In the genomic region with DNA sequence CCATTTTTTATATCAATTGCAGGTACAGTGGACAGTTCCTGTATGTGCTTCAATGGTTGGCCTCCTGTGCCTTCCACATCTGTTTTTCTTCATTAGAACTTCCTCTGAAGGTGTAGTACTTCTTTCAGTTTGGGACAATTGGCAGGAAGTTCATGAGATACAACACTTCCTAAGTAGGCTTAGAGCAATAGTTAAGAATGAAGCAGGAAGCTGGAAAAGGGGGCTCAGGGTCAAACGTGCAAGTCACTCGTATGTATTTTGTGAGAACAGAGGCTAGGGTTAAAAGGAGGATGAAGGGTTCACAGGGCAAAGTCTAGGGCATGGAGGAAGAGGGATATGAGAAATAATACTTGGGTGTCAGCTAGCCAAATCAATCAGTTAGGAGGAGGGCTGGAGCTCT, we compare ENCODE assay signal across 19 mouse cellular contexts. TPM values are rescaled to one million over a fixed set of nuclear protein-coding genes. Genes with fewer than 3 reads are reported as not detected.
A peak's percentile ranks its signal among the peaks of the same experiment; 100 is the strongest.
DNase-seq lines count a peak whose midpoint lies in the region; ATAC-seq and TF ChIP-seq lines count a peak whose summit lies in the region.
"Had no signal": no experiment of that assay in that cellular context is flagged by ENCODE, and none has a peak within 500 bp of the region (broad histone marks: within the 10 kb centered on the region; RNA-seq: fewer than 3 reads in every experiment).

No protein-coding gene starts in this region.

- H3K9ac ChIP-seq in heart, embryonic 13.5 days, result no peak overlapping the region
- no peak overlapping the region for H3K9ac ChIP-seq in heart, embryonic 11.5 days (ENCODE audit: low read depth, low read length)
- H3K9ac ChIP-seq in heart, postnatal 0 days (replicated peaks; ENCODE audit: low read depth, low read length), result no peak overlapping the region
- H3K9ac ChIP-seq: hindbrain, embryonic 15.5 days had no signal

- H3K27ac ChIP-seq in heart, embryonic 10.5 days, result no peak overlapping the region
- H3K27ac ChIP-seq in heart, embryonic 13.5 days (replicated peaks), result 0 out of 2 replicates have a peak overlapping the region, but pooled peaks have one; percentile 15
- no peak overlapping the region for H3K27ac ChIP-seq in heart, embryonic 11.5 days (ENCODE audit: low read depth, low read length)
- H3K27ac ChIP-seq in brown adipose tissue, adult 24 weeks (replicated peaks; ENCODE audit: low read depth, low read length), result peak overlapping the region; percentile 69
- H3K27ac ChIP-seq in heart, postnatal 0 days (ENCODE audit: low read depth), result no peak overlapping the region
- H3K27ac ChIP-seq: embryonic facial prominence, embryonic 10.5 days; gastrocnemius, adult 2 months; hindbrain, embryonic 15.5 days had no signal

- H3K4me2 ChIP-seq in heart, embryonic 13.5 days, result no peak overlapping the region
- no peak overlapping the region for H3K4me2 ChIP-seq in heart, embryonic 11.5 days
- no peak overlapping the region for H3K4me2 ChIP-seq in heart, postnatal 0 days (ENCODE audit: low read depth, low read length)
- H3K4me2 ChIP-seq: hindbrain, embryonic 15.5 days had no signal

- H3K9me3 ChIP-seq in heart, embryonic 10.5 days, result no peaks in the 10 kb centered on the region
- H3K9me3 ChIP-seq in heart, embryonic 13.5 days, result no peaks in the 10 kb centered on the region
- H3K9me3 ChIP-seq in heart, embryonic 11.5 days (replicated peaks; ENCODE audit: control insufficient read depth, low read length), result no peaks in the 10 kb centered on the region
- no peaks in the 10 kb centered on the region for H3K9me3 ChIP-seq in heart, postnatal 0 days (replicated peaks; ENCODE audit: control insufficient read depth, low read length)
- H3K9me3 ChIP-seq: embryonic facial prominence, embryonic 10.5 days; hindbrain, embryonic 15.5 days had no signal

- no peak for TF ChIP-seq CTCF in heart, postnatal 0 days (IDR thresholded peaks at IDR 0.05; ENCODE audit: low read depth)

- no peak for TF ChIP-seq EP300 in heart, postnatal 0 days (IDR thresholded peaks at IDR 0.05; ENCODE audit: low read depth)

- no peak for ATAC-seq in heart, embryonic 13.5 days (ENCODE audit: extremely low read depth, insufficient number of reproducible peaks, low FRiP score, low TSS enrichment)
- ATAC-seq in heart, embryonic 11.5 days (replicated peaks; ENCODE audit: insufficient number of reproducible peaks, low FRiP score, low TSS enrichment), result no peak
- ATAC-seq in heart, postnatal 0 days (ENCODE audit: insufficient read depth, low read depth), result 0 out of 2 replicates have a peak, but pooled peaks have one; percentile 11
- ATAC-seq: forebrain, embryonic 14.5 days; intestine, embryonic 16.5 days had no signal

- DNase-seq in heart, adult 18-20 months, result peak; percentile 5 to 42
- no peak for DNase-seq in heart, embryonic 10.5 days (ENCODE audit: low spot score)
- no peak for DNase-seq in heart, postnatal 0 days (ENCODE audit: low spot score)
- DNase-seq in thymus, postnatal 25 days, result no peak
- no peak for DNase-seq in left cerebral cortex, postnatal 25 days (ENCODE audit: low spot score in 2 of 2)
- DNase-seq: adrenal gland, postnatal 10 days; cerebellum, adult 11-12 months; cerebellum, postnatal 10 days; gastrocnemius, adult 2 months; gastrocnemius, postnatal 25 days; kidney, adult 8-10 months had no signal

- 76% methylated on average over 2 of the region's 2 CpGs for WGBS in heart, embryonic 10.5 days
- WGBS in heart, embryonic 13.5 days, result 57% methylated on average over 2 of the region's 2 CpGs
- 60% methylated on average over 2 of the region's 2 CpGs for WGBS in heart, embryonic 11.5 days (ENCODE audit: insufficient replicate concordance)
- WGBS in heart, postnatal 0 days, result 63% methylated on average over 2 of the region's 2 CpGs

- H3K36me3 ChIP-seq in heart, embryonic 10.5 days, result no peaks in the 10 kb centered on the region
- H3K36me3 ChIP-seq in heart, embryonic 13.5 days, result no peaks in the 10 kb centered on the region
- H3K36me3 ChIP-seq in heart, embryonic 11.5 days (ENCODE audit: control insufficient read depth, insufficient read depth, low read length), result no peaks in the 10 kb centered on the region
- no peaks in the 10 kb centered on the region for H3K36me3 ChIP-seq in heart, postnatal 0 days (replicated peaks; ENCODE audit: control insufficient read depth, insufficient read depth, low read length)
- H3K36me3 ChIP-seq: embryonic facial prominence, embryonic 10.5 days; hindbrain, embryonic 15.5 days had no signal

- no peak overlapping the region for H3K4me3 ChIP-seq in heart, embryonic 10.5 days
- H3K4me3 ChIP-seq in heart, embryonic 13.5 days, result no peak overlapping the region
- no peak overlapping the region for H3K4me3 ChIP-seq in heart, embryonic 11.5 days (ENCODE audit: low read depth, low read length)
- no peak overlapping the region for H3K4me3 ChIP-seq in brown adipose tissue, adult 24 weeks (ENCODE audit: insufficient read depth, low read depth, low read length)
- H3K4me3 ChIP-seq in heart, postnatal 0 days (ENCODE audit: low read depth, low read length), result no peak overlapping the region
- H3K4me3 ChIP-seq: embryonic facial prominence, embryonic 10.5 days; gastrocnemius, adult 2 months; hindbrain, embryonic 15.5 days had no signal

- no peaks in the 10 kb centered on the region for H3K27me3 ChIP-seq in heart, embryonic 10.5 days (ENCODE audit: insufficient read depth, poor library complexity, severe bottlenecking)
- no peaks in the 10 kb centered on the region for H3K27me3 ChIP-seq in heart, embryonic 13.5 days (replicated peaks)
- no peaks in the 10 kb centered on the region for H3K27me3 ChIP-seq in heart, embryonic 11.5 days (ENCODE audit: control insufficient read depth, insufficient read depth, low read length)
- no peaks in the 10 kb centered on the region for H3K27me3 ChIP-seq in heart, postnatal 0 days (ENCODE audit: control insufficient read depth, insufficient read depth, low read length)
- H3K27me3 ChIP-seq: hindbrain, embryonic 15.5 days had no signal

- H3K4me1 ChIP-seq in heart, embryonic 10.5 days, result no peaks in the 10 kb centered on the region
- no peaks in the 10 kb centered on the region for H3K4me1 ChIP-seq in heart, embryonic 13.5 days
- no peaks in the 10 kb centered on the region for H3K4me1 ChIP-seq in heart, embryonic 11.5 days (ENCODE audit: control insufficient read depth, insufficient read depth, low read length)
- H3K4me1 ChIP-seq in brown adipose tissue, adult 24 weeks (ENCODE audit: control insufficient read depth, insufficient read depth, insufficient read length, low read length), result peaks cover 9% of the 10 kb centered on the region; the same call in 1 of the 2 replicates
- H3K4me1 ChIP-seq in heart, postnatal 0 days (ENCODE audit: control insufficient read depth, insufficient read depth), result no peaks in the 10 kb centered on the region
- H3K4me1 ChIP-seq: embryonic facial prominence, embryonic 10.5 days; hindbrain, embryonic 15.5 days had no signal

- intact Hi-C loops in left cerebral cortex, postnatal 25 days (cut with DNase I), result no loop called here

RNA-seq across cellular contexts. Expression of a gene that starts 55.7 kb away (rescaled TPM):
- 10 to 100 TPM; 80.1 to 86.3 TPM for total RNA-seq in heart, adult 18-20 months (2021)
- polyA plus RNA-seq in heart, embryonic 10.5 days (2016; fragmentation: Nextera tagmentation; extraction: Ambion mirVana), result 12.6 and 13.6 TPM in 2 replicates
- 11.6 and 12.7 TPM in 2 replicates for polyA plus RNA-seq in heart, embryonic 13.5 days (2015; fragmentation: Nextera tagmentation; extraction: Ambion mirVana)
- polyA plus RNA-seq in heart, embryonic 11.5 days (2014; fragmentation: Nextera tagmentation; extraction: Ambion mirVana), result 15.9 and 16.0 TPM in 2 replicates
- 18.1 and 23.5 TPM in 2 replicates for polyA plus RNA-seq in brown adipose tissue, adult 24 weeks (2012; ENCODE audit: insufficient read depth, insufficient read length, missing spikeins)
- 46.1 and 48.0 TPM in 2 replicates for total RNA-seq in heart, postnatal 0 days (2014; rRNA removed; ENCODE audit: low replicate concordance)
- polyA plus RNA-seq in heart, postnatal 0 days (2015; fragmentation: Nextera tagmentation; extraction: Ambion mirVana), result 9.8 and 11.9 TPM in 2 replicates
- 10 to 100 TPM; 31.6 to 37.3 TPM for total RNA-seq in left cerebral cortex, postnatal 25 days (2021)
- total RNA-seq: MEL had no signal

Comparison
In these comparisons a context has a peak if more than half of its experiments do, and no peak if none do; other contexts are left out.
1. DNase-seq: peak in heart, adult 18-20 months (2 of 2); none in heart, embryonic 10.5 days (single experiment), heart, postnatal 0 days (single experiment), thymus, postnatal 25 days (single experiment) and left cerebral cortex, postnatal 25 days (0 of 2).
2. H3K27ac ChIP-seq: peak in heart, embryonic 13.5 days (single experiment) and brown adipose tissue, adult 24 weeks (single experiment); none in heart, embryonic 10.5 days (single experiment), heart, embryonic 11.5 days (single experiment) and heart, postnatal 0 days (single experiment).